Mouse (Mus musculus): ENCODE measurements around the gene Cycs. TPM values are rescaled to one million over a fixed set of nuclear protein-coding genes. Genes with fewer than 3 reads are reported as not detected.

Gene Cycs
- total RNA-seq, 2 experiments from 2014 or later: 49.1 to 49.6 TPM

DNA sequence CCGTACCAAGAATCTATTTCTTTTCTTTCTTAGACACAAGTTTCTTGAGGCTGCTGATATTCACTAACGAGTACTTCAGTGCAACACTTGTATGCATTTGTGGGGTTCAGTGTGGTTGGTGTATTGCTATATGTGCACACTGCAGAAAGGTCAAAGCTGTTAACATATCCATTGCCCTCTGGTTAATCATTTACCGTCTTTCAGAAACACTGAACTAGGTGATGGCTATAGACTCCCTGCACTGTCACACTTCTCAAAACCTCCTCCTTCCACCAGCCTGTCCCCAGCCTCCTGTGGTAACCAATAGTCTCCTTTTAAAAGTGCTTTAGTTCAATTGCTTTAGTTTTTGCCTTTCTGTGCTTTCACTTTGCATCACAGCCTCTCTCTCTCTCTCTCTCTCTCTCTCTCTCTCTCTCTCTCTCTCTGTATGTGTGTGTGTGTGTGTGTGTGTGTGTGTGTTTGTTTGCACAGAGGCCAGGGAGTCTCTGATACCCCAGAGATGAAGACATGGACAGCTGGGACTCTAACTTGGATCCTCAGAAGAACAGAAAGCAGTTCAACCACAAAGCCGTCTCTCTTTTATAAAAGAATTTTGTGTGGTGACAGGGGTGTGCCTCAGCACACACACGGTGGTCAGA lies 13.3 kb downstream of the Cycs start:
- no peak for DNase-seq (ENCODE audit: low spot score in 2 of 2)
- intact Hi-C loops (cut with DNase I): no loop called here

GRCm38 (mm10) chr6:50549791-50550190 lies 16.5 kb downstream of the Cycs start:
- intact Hi-C loops (cut with DNase I): loop anchor here (10.0 kb wide), 1 partner anchor 625 kb away; no protein-coding TSS in a partner anchor

GRCm38 (mm10) chr6:50549051-50549450 lies 17.3 kb downstream of the Cycs start:
- peak in 1 of 2 experiments; percentile 31 for DNase-seq (ENCODE audit: low spot score in 2 of 2)
- intact Hi-C loops (cut with DNase I): loop anchor here (10.0 kb wide), 1 partner anchor 624 kb away; no protein-coding TSS in a partner anchor

More at GRCm38 (mm10) chr6:50549791-50550190, 16.5 kb downstream of the Cycs start:
- DNase-seq (ENCODE audit: low spot score in 2 of 2): no peak

DNA sequence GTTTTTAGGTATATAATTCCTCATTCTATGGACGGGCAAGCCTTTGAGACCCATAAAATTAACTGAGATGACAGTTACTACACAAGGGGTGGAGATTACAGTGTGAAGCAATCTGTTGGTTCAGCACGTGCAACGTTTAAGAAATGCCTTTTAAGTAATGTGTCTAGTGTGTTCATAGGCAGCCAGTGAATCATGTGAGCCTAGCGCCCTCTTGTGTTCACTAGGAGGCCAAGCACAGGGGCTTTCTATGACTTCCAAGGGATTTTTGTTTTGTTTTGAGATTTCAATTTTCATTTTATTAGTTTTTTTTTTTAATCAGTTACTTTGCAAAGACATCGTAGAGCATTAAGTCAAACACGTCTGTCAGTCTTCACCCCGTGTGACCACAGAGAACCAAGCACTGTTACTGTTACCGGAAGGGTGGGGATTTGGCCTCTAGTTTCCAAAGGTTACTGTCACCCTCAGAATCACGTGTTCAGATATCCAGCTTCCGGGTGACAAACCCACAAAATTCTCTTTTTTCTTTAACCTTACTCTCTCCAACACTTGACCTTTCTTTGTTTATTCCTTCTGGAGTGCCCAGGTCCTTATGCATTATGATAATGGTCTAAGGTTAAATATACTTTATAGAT lies 20.8 kb downstream of the Cycs start:
- DNase-seq (ENCODE audit: low spot score in 2 of 2): peak; percentile 65 to 71

GRCm38 (mm10) chr6:50542535-50542934 lies 23.8 kb downstream of the Cycs start:
- intact Hi-C loops (cut with DNase I): loop anchor here (10.0 kb wide), 1 partner anchor 618 kb away; no protein-coding TSS in a partner anchor
- DNase-seq (ENCODE audit: low spot score in 2 of 2): no peak

More for the DNA sequence above, 20.8 kb downstream of the Cycs start:
- intact Hi-C loops (cut with DNase I): loop anchor here (10.0 kb wide), 1 partner anchor 621 kb away; no protein-coding TSS in a partner anchor

- no peak for DNase-seq (ENCODE audit: low spot score in 2 of 2)
- intact Hi-C loops (cut with DNase I): loop anchor here (5.0 to 10.0 kb wide), 4 partner anchors 355 to 1022 kb away; partner anchors contain the start of gene Mpp6
These were observed 26.7 kb downstream of the Cycs start for GRCm38 (mm10) chr6:50539641-50540040.

DNA sequence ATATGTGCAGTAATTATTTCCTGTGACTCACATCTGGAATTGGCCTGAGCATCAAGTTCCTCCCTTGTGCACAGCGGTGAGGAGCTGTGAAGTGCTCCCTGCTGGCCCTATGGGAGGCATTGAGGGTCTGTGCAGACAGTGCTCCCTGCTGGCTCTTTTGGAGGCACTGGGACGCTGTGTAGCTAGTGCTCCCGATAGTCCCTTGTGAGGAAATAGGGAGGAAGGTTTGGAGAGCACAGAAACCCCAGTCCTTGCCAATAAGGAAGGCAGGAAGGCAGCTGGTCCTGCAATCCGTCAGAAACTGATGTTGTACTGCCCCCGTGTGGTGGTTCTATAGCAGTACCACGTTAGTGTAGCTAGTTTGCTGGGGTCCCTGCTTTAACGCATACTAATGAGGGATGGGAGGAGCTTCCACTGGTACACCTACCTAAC lies 29.9 kb downstream of the Cycs start:
- intact Hi-C loops (cut with DNase I): loop anchor here (2.0 to 10.0 kb wide), 4 partner anchors 228 to 1019 kb away; partner anchors contain the start of gene Mpp6
- peak; percentile 75 to 76 for DNase-seq (ENCODE audit: low spot score in 2 of 2)

GRCm38 (mm10) chr6:50535346-50535745 lies 31.0 kb downstream of the Cycs start:
- DNase-seq (ENCODE audit: low spot score in 2 of 2): no peak
- intact Hi-C loops (cut with DNase I): loop anchor here (5.0 to 10.0 kb wide), 3 partner anchors 351 to 1018 kb away; partner anchors contain the start of gene Mpp6

- DNase-seq (ENCODE audit: low spot score in 2 of 2): no peak
- intact Hi-C loops (cut with DNase I): loop anchor here (10.0 kb wide), 1 partner anchor 347 kb away; no protein-coding TSS in a partner anchor
These were observed 34.4 kb downstream of the Cycs start for GRCm38 (mm10) chr6:50531920-50532319.

DNA sequence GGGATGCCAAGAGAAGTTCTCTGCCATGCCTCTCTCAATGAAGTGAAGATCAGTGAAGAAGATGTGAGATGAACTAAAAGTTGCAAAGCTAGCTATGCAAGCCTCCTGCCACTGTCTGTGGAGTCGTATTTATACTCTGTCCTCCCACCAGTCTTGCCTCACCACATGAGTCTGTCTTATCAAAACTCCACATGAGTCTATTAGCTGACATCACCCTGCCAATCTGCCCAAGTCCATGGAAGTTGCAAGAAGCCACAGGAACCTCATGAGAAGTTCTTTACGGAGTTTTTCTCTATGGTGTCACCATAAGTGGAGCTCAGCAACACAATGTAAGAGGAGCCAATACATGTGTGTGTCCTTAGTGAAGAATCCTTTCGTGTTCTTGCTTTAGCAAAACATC lies 35.3 kb downstream of the Cycs start:
- intact Hi-C loops (cut with DNase I): loop anchor here (10.0 kb wide), 1 partner anchor 346 kb away; no protein-coding TSS in a partner anchor
- DNase-seq (ENCODE audit: low spot score in 2 of 2): no peak

- no peak for DNase-seq (ENCODE audit: low spot score in 2 of 2)
- intact Hi-C loops (cut with DNase I): loop anchor here (5.0 kb wide), 1 partner anchor 72 kb away; the partner anchor contains the start of gene Osbpl3
These were observed 37.1 kb downstream of the Cycs start for GRCm38 (mm10) chr6:50529194-50529593.

DNA sequence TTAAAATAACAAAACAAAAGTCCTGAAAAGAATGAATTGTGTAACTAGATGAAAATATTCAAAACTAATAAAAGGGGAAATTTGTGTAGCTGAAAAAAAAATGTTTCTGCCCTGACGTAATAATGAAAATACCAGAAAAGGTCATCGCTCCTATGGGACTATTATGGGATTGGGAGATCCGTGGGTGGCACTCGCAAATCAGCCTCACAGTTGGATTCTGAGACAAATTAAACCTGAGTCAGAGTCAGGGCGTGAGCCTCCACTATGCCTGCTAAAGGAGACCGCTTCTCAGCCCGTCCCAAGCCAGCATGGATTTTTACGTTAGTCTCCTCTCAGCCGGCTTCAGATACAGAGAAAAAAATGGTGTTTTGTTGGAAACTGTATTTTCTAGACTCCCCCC lies 38.9 kb downstream of the Cycs start:
- intact Hi-C loops (cut with DNase I): loop anchor here (2.0 to 5.0 kb wide), 2 partner anchors 70 to 215 kb away; partner anchors contain the start of gene Osbpl3
- DNase-seq (ENCODE audit: low spot score in 2 of 2): no peak

DNA sequence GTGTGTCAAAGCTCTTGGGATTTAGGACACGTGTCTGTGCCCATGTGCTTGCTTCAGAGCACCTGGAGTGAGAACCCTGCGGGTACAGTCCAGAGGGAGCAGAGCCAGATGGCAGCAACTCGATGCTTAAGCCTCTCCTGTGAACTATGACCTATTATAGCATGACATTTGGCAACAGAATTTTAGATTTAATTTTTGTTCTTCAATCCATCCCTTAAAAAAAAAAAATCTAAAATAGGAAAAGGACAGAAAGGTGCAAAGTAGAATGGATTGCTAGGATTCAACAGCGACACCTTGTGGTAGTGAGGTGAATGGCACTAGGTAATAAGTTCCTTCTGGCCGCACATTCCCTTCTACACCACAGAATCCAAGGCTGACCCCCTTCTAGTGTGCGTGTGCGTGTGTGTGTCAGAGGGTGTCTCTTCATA lies 39.7 kb downstream of the Cycs start:
- intact Hi-C loops (cut with DNase I): loop anchor here (2.0 to 5.0 kb wide), 2 partner anchors 69 to 214 kb away; partner anchors contain the start of gene Osbpl3
- DNase-seq (ENCODE audit: low spot score in 2 of 2): peak; percentile 74 to 88

- no peak for DNase-seq (ENCODE audit: low spot score in 2 of 2)
- intact Hi-C loops (cut with DNase I): loop anchor here (2.0 to 5.0 kb wide), 2 partner anchors 69 to 213 kb away; partner anchors contain the start of gene Osbpl3
These were observed 40.5 kb downstream of the Cycs start for GRCm38 (mm10) chr6:50525846-50526245.

DNA sequence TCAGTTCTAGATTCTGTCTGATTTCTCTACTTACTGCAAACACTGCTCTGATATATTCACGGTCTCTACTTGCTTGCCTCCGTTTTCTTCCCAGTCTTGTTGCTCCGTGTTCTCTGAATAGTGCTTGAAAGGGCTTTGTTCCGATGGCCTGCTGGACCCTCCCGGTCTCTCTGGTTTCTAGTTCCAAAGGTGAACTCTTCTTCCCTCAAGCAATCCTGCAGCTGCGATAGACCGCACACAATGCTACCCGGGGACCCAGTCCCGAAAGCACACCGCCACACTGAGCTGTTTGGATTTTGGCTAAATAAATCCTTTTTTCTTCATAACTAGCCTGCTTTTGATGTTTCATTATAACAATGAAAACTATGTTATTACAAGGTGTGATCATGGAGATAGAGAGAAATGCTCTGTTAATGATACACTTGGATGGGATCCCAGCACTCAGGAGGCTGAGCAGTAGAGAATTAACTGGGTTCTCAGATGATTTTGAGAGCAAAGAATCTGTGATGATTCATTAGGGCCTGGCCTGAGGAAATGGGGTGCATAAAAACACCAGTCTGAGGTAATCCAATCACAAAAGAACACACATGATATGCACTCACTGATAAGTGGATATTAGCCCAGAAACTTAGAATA lies 42.0 kb downstream of the Cycs start:
- no peak for DNase-seq (ENCODE audit: low spot score in 2 of 2)
- intact Hi-C loops (cut with DNase I): no loop called here

GRCm38 (mm10) chr6:50522772-50523171 lies 43.6 kb downstream of the Cycs start:
- DNase-seq (ENCODE audit: low spot score in 2 of 2): no peak
- intact Hi-C loops (cut with DNase I): no loop called here

DNA sequence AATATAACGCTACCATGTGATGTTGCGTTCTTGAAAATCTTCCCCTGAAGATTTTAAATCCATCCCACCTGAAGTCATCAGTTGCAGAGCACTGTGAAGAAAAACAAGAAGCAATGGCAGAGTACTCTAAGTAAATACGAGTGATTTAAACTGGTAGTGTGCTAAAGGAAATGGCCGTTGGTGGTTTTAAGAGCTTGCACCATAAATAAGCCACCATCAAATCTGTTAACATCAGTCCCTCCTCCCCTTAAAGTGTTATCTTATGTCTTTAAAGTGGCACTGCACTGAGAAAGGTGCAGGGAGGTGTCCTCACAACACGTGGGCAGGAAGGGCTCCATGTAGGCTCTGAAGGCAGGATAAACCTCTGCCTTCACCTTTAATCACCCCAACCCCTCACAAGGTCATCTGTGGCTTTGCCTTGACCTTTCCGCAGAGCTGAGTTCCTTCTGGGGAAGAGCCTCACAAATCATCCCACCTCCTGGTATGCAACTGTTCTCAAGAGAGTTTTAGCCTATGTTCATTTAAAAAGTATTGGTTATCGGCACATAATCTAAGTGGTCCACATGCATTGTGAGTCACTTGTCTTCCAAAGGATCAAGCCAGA lies 44.7 kb downstream of the Cycs start:
- DNase-seq (ENCODE audit: low spot score in 2 of 2): no peak
- intact Hi-C loops (cut with DNase I): no loop called here

DNA sequence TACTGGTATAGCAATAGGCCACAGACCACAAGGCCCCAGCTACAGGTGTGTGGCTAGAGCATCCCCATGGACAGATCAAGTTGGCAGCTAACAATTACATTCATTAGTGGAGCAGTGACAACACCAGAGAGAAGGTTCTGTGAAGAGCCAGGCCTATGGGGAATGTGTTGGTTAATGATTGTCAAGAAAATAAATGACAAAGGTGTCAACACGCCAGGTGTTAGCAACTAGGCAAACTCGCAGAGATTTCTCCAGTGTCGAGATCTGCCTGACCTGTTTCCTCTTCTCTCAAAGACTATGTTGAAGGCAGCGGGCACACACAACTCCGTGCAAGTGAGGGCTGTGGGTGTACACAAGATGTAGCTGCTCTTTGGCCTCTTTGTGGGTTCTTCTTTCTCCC lies 46.2 kb downstream of the Cycs start:
- no peak for DNase-seq (ENCODE audit: low spot score in 2 of 2)
- intact Hi-C loops (cut with DNase I): no loop called here

- no peak for DNase-seq (ENCODE audit: low spot score in 2 of 2)
- intact Hi-C loops (cut with DNase I): no loop called here
These were observed 48.0 kb downstream of the Cycs start for GRCm38 (mm10) chr6:50518371-50518770.
